Mouse (Mus musculus) c-Kit-positive CD71-positive TER-119-negative erythroid progenitor cells, embryonic 14.5 days (primary cell): ENCODE results near the gene Slc25a41.
"Not testable (repeated sequence)": the region's sequence is repeated elsewhere in the genome, so short reads cannot be mapped to it uniquely, and the experiment has no call there.

ENCODE experiments used
- DNase-seq: peaks from one replicate; pipeline ENCODE4 v3.0.0-alpha.2; 2013; ENCODE audit warnings: low read depth

Gene Slc25a41

GRCm38 (mm10) chr17:57041554-57041953 lies at the start of gene Slc25a41:
Gene Slc25a41 (minus strand): TSS chr17:57041654.
- DNase-seq = no peak

DNA sequence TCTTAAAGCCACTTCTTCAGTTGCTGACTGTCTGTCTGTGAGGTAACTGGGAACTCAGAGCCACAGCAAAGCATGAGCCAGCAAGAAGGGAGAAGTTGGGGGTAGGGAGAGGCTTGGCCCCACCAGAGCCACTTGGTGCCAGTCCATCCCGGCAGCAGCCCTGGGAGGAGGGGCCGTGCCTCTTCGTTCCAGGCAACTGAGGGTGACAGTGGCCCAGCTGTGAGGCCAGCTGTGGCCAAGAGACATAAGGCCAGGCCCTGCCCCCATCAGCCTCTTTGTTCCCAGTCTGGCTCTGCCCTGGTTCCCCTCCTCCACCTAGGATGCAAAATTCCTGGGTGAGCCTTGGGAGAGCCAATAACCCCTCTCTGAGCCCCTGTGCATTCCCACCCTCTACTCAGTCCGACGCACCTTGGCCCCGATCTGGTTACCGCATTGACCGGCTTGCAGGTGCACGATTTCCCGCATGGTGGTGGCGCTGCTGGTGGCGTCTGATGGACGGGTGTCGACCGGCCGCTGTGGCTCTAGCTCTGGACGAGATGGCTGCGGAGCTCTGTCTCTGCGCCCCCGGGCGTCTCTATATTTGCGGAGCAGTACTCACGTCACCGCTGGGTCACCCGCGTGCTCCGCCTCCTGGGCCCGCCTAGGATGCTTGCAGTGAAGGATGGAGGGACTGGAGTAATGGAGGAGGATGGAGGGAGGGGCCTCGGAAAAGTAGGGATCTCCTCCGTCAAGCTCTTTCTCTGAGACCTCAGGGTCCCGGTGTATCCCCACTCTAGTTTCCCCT lies 45.8 kb upstream of the Slc25a41 start, which contains the start of gene Tubb4a:
Gene Tubb4a (minus strand): TSS at position 734 of the 784 bp plus-strand sequence.
- DNase-seq = no peak

- DNase-seq = no peak
These were observed 44.7 kb upstream of the Slc25a41 start for GRCm38 (mm10) chr17:57085970-57086757.

- DNase-seq = no peak
These were observed 41.0 kb upstream of the Slc25a41 start for GRCm38 (mm10) chr17:57082481-57082880.

GRCm38 (mm10) chr17:57081234-57081842 lies 39.9 kb upstream of the Slc25a41 start:
- DNase-seq = no peak

DNA sequence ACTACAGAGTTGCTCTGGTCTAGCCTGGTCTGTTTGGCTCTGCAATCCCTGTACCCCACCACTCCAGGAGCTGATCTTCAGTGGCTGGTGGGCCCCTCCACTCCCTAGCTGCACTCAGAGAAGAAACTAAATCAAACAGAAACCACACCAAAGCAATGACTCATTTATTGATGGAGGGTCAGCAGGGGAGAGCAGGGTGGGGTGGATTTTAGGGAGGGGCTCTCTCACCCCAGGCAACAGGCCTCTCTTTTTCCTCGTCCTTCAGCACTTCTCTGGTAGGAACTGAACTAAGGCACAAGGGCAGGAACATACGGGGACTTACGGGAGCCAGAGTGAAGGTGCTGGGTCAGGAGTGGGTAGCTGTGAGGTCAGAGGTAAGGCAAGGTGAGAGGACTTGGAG lies 38.5 kb upstream of the Slc25a41 start:
- DNase-seq = no peak

DNA sequence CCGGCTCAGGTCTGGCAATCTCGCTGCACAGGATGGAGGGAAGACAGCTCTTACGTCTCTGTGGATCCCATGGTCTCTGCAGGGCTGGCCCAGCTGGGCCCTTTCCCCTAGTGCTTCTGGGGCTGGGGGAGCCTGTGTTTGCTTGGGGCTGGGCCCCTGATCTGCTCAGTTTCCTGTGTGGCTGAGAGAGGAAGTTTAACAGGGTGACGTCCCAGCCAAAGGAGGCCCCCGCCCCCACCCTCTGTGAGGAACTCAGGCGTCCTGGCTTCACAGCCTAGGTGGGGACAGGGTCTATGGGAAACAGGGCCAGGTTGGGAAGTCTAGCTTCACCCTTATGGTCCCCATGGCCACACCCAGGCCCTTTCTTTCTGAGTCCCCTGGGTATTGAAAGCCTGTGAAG lies 36.9 kb upstream of the Slc25a41 start, which contains the start of gene Dennd1c:
Gene Dennd1c (minus strand): TSS at position 179 of the 400 bp plus-strand sequence.
- no peak for DNase-seq

- no peak for DNase-seq
These were observed 35.5 kb upstream of the Slc25a41 start for GRCm38 (mm10) chr17:57076916-57077315.

DNA sequence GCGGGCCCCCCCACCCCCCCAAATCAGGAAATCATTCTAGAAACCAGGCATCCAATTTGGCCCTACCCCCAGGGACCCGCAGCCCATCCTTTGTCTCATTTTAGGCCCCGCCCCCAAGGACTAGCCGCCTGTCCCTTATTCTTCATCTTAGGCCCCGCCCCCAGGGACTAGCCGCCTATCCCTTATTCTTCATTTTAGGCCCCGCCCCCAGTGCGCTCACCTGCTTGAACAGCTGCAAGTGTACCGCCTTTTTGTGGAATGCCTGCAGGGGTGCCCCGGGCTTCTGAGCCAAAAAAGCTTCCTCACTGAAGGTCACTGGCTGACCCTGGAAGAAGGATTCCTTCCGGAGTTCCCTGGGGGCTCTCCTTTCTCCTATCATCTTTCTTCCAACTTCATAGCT lies 29.2 kb upstream of the Slc25a41 start:
- DNase-seq = peak; percentile 34

DNA sequence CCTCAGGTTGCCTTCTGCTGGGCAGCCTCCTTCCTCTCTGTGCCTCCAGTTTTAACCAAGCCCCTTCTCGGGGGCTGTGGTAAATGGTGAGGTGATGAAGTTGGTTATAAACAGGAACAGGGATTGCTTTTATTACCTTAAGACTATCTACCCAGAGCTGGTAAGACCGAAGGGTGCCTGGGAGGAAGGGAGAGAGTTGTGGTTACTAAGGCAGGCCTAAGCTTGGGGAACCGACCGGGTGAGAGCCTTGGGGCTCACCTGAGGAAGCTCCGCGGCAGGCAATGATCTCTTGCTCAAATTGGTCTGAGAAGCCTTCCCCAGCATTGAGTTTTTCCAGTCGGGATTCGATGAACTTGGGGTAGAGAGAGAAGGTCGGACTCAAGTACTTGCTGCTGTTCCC lies 28.8 kb upstream of the Slc25a41 start:
- DNase-seq = no peak

DNA sequence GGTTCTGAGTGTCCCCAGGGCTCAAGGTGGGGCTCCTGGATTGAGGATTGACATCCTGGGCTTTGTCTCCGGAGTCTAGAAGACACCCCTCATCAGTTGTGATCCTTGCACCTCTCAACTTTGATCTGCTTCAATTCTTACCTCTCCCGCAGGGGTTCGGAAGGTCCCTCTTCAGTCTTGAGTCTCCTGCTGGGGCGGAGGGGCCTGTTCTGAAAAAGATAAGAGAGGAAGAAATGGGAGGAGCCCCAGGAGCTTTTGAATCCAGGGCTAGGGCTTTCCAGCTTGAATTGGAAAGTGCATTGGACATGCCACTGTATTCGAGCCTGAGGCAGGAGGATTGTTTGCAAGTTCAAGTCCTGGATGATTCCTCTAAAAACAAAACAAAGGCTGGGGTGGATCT lies 25.5 kb upstream of the Slc25a41 start:
- peak; percentile 30 for DNase-seq

DNA sequence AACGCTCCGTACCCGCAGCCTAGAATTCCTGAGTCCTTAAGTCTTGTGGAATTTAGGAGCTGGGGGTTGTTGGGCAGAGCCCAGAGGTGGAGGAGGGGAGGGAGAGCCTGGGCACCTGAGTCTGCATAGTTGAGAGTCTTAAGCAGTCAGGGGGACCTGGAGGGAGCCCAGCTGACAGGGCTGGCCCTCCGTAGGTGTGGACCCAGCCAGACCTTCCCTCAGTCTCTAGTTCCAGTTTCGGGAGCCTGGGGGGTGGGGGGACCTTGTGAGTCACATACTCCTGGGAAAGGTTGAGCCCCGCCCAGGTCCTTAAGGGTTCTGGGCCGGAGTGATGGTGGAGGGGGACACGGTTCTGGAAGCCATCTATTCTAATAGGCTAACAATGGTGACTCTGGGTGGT lies 21.6 kb upstream of the Slc25a41 start:
- DNase-seq = no peak

DNA sequence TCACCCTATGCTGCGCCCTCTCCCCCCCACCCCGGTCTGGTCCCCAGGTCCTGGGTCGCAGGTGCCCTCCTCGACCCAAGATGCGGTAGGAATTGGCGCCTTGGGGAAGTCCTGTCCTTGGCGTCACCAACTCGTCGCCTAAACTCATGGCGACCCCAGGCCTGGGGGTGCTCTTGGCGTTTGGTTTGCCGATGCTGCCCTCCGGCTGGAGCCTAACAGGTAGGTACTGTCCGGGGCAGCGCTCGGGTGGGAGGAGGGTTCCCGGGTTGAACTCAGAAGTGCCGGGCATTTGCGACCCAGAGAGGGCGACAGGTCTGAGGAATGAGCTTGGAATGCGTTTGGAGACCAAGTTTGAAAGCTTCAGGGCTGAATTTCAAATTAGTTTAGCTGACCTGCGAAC lies 21.1 kb upstream of the Slc25a41 start:
- DNase-seq = no peak

GRCm38 (mm10) chr17:57062011-57062521 lies 20.6 kb upstream of the Slc25a41 start:
- DNase-seq = no peak

- DNase-seq = no peak
These were observed 19.6 kb upstream of the Slc25a41 start for GRCm38 (mm10) chr17:57061069-57061468.

DNA sequence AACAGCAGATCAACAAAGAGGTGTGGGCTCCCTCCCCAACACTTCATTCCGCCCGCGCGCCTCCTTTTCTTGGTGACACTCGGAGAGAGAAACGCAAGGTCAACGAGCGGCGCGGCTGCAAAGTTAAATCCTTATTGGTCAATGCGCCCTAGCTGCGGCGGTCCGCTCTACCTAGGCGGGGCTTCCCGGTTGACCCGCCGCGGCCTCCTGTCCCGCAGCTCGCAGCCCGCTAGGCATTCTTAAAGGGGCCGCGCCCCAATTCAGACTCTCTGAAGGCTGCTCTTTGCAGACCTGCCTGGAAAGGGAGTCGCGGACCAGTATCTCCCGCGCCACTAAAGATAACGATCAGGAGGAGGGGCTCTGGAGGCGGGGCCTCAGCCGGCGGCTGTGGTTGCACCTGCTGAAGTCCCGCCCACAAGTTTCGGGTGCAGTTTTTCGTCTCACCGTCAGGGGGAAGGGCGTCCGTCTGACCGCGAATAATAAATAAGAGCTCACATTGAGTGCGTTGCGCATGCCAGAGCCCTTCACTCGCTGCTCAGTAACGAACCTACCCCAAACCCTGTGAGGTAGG lies 18.9 kb upstream of the Slc25a41 start:
- DNase-seq = peak; percentile 93

DNA sequence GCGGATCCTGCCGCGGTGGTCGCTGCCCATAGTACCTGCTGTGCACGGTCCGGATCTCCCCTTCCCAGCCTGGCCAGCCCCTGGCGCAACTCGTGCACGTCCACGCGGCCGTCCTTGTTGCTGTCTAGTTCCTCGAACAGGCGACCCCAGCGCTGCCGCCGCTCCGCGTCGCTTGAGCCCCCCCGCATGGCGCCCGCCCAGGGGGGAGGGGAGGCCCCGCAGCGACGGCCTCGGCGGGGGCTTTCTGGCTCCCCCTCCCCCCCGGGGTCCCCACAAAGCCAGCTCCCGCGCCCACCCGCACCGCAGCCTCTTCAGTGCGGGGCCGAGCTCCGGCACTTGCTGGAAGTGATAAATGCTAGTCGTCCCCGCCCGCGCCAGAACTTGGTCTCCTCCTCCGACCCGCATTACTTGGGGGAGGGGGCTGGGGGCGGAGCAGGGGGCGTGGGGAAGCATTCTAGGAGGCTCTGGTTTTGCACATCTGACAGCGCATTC lies 18.1 kb upstream of the Slc25a41 start, which contains the start of gene Slc25a23:
Gene Slc25a23 (minus strand): TSS at position 378 of the 492 bp plus-strand sequence.
- DNase-seq = peak; percentile 24

DNA sequence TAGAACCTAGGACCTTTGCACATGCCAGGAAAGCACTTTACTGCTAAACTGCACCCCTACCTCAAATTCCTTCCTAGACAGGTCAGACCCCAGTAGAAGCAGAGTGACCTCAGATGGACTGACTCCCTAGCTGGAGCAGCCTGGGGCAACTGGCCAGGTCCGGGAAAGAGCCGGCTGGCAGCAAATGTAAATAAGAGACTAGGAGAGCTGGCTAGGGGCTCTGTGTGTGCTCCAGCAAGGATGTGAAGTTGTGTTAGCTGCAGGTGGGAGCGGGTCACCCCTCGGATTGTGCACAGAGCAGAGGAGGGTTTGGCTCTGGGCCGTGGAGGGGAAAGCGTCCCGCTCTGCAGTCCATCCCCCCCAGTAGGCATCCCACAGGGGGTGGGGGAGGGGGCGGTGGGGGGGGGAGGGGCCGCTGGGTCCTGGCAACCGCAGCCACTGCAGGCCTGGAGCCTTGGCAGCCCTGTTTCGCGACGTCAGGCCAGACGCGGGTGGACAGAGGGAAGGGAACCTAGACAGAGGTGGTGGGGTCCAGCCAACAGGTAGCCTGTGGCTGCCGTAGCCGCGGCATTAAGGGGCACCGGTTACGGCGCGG lies 17.5 kb upstream of the Slc25a41 start, which contains the start of gene Crb3:
Gene Crb3 (plus strand): TSS at position 215 of the 595 bp plus-strand sequence.
- no peak for DNase-seq

DNA sequence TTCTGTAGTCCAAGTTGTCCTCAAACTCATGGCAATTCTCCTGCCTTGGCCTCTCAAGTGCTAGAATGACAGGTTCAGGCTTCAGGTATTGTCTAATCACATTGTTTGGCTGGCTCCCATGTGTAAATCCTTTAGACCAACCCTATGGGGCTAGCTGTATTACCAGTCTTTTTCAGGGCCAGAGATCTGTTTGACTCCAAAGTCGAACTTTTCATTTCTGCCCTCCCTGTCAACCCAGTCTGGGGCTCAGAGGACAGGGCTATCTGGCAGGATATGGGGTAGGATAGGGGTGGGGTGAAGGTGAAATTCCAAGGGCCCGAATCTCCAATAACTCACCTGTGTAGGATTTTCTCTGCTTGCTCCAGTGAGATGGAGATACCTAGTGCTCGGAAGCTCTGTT lies 14.8 kb upstream of the Slc25a41 start:
- no peak for DNase-seq

- not testable (repeated sequence) for DNase-seq
These were observed 10.2 kb upstream of the Slc25a41 start for GRCm38 (mm10) chr17:57051679-57052078.

DNA sequence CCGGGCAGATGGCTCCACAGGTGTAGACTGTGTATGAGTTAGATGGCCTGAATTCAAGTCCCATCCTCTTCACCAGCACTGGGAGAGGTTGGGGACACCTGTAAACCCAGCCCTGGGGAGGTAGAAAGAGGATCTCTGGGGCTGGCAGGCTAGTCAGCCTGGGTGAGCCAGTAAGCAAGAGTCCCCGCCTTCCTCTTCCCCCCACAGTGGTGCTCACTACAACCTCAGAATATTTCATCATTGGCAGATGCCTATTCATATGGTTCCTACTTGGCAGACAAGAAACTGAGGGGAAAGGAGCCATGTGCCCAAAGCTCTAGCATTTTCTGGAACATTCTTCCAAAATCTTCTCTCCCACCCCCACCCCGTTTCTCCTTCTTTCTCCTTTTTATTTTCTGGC lies 7.4 kb upstream of the Slc25a41 start:
- no peak for DNase-seq
